Mouse (Mus musculus) kidney, adult 8-10 months (tissue): ENCODE measurements around the gene Unc50.

Source experiments
- DNase-seq, 2 experiments: peaks; one replicate each; pipeline ENCODE4 v3.0.0; 2022

The Unc50 gene

GRCm38 (mm10) chr1:37429366-37430296, at the start of gene Unc50, which contains the start of gene Coa5:
Gene Unc50, plus strand, starts transcription at chr1:37430139.
Gene Coa5, minus strand, starts transcription at chr1:37430103.
- DNase-seq = peak; percentile 95

- no peak for DNase-seq
Measured at GRCm38 (mm10) chr1:37380913-37381312, 49.0 kb upstream of the Unc50 start.

- no peak for DNase-seq
Measured at GRCm38 (mm10) chr1:37384304-37384703, 45.6 kb upstream of the Unc50 start.

- DNase-seq = no peak
Measured at GRCm38 (mm10) chr1:37386448-37386971, 43.4 kb upstream of the Unc50 start.

- no peak for DNase-seq
Measured at GRCm38 (mm10) chr1:37393174-37393573, 36.8 kb upstream of the Unc50 start.

GRCm38 (mm10) chr1:37396481-37396880, 33.5 kb upstream of the Unc50 start:
- peak; percentile 49 to 57 for DNase-seq

- DNase-seq = no peak
Measured at GRCm38 (mm10) chr1:37398961-37399360, 31.0 kb upstream of the Unc50 start.

GRCm38 (mm10) chr1:37399734-37400133, 30.2 kb upstream of the Unc50 start:
- no peak for DNase-seq

GRCm38 (mm10) chr1:37401687-37402086, 28.3 kb upstream of the Unc50 start:
- peak; percentile 36 to 64 for DNase-seq

GRCm38 (mm10) chr1:37405137-37405536, 24.8 kb upstream of the Unc50 start:
- DNase-seq = no peak

GRCm38 (mm10) chr1:37407228-37407627, 22.7 kb upstream of the Unc50 start:
- no peak for DNase-seq

- DNase-seq = no peak
Measured at GRCm38 (mm10) chr1:37408059-37408458, 21.9 kb upstream of the Unc50 start.

- no peak for DNase-seq
Measured at GRCm38 (mm10) chr1:37408678-37409077, 21.3 kb upstream of the Unc50 start.

GRCm38 (mm10) chr1:37409647-37410046, 20.3 kb upstream of the Unc50 start:
- DNase-seq = no peak

- DNase-seq = no peak
Measured at GRCm38 (mm10) chr1:37415394-37415793, 14.5 kb upstream of the Unc50 start.

GRCm38 (mm10) chr1:37419420-37419819, 10.5 kb upstream of the Unc50 start:
- peak in 1 of 2 experiments; percentile 37 for DNase-seq

GRCm38 (mm10) chr1:37427144-37427875, 2.6 kb upstream of the Unc50 start:
- no peak for DNase-seq

- DNase-seq = peak in 1 of 2 experiments; percentile 10
Measured at GRCm38 (mm10) chr1:37428911-37429310, 1.0 kb upstream of the Unc50 start.

- peak; percentile 23 to 31 for DNase-seq
Measured at GRCm38 (mm10) chr1:37430297-37430840, 430 bp downstream of the Unc50 start.

- DNase-seq = no peak
Measured at GRCm38 (mm10) chr1:37436419-37436818, 6.5 kb downstream of the Unc50 start.

- DNase-seq = no peak
Measured at GRCm38 (mm10) chr1:37442848-37443835, 13.2 kb downstream of the Unc50 start.
